Mouse (Mus musculus) embryonic facial prominence, embryonic 10.5 days (tissue): ENCODE data around the gene Irf5. TPM values are rescaled to one million over a fixed set of nuclear protein-coding genes. Genes with fewer than 3 reads are reported as not detected.

Experiments
- DNase-seq: peaks from one replicate; pipeline ENCODE4 v3.0.0-alpha.2; 2017; ENCODE audit warnings: low spot score
- H3K27ac ChIP-seq: fragments of 300-500 bp; sonication (generic); replicated peaks from 2 replicates; pipeline ENCODE4 v1.5.1; 2016; ENCODE audit warnings: mild to moderate bottlenecking
- H3K27me3 ChIP-seq: fragments of 300-500 bp; sonication (generic); replicated peaks from 2 replicates; pipeline ENCODE4 v1.6.1; 2016; ENCODE audit warnings: low read depth, mild to moderate bottlenecking; ENCODE audit not compliant: poor library complexity, severe bottlenecking
- H3K36me3 ChIP-seq: fragments of 300-500 bp; sonication (generic); replicated peaks from 2 replicates; pipeline ENCODE4 v1.6.1; 2016; ENCODE audit warnings: mild to moderate bottlenecking, moderate library complexity
- H3K4me1 ChIP-seq: fragments of 300-500 bp; sonication (generic); 2 replicates; pipeline ENCODE4 v1.6.1; 2016
- H3K4me3 ChIP-seq: fragments of 300-500 bp; sonication (generic); 2 replicates; pipeline ENCODE4 v1.5.1; 2016; ENCODE audit warnings: mild to moderate bottlenecking, moderate library complexity
- H3K9me3 ChIP-seq: fragments of 300-500 bp; sonication (generic); 2 replicates; pipeline ENCODE4 v1.6.1; 2016; ENCODE audit warnings: mild to moderate bottlenecking
- WGBS: fragments of 180-500 bp; shearing (Covaris S2); methylation state at CpG from one replicate; pipeline ENCODE4 v1.1.7; 2016; 5-methylcytosine and 5-hydroxymethylcytosine counted together
- polyA plus RNA-seq: library from polyadenylated mRNA; unstranded; fragments of >200 nt; fragmentation: Nextera tagmentation; extraction: Ambion mirVana; gene quantifications from 2 replicates; pipeline ENCODE4 v1.2.1, GENCODE M21; 2016

The Irf5 gene
- polyA plus RNA-seq, 1 experiment from 2014 or later: 2.3 TPM

DNA sequence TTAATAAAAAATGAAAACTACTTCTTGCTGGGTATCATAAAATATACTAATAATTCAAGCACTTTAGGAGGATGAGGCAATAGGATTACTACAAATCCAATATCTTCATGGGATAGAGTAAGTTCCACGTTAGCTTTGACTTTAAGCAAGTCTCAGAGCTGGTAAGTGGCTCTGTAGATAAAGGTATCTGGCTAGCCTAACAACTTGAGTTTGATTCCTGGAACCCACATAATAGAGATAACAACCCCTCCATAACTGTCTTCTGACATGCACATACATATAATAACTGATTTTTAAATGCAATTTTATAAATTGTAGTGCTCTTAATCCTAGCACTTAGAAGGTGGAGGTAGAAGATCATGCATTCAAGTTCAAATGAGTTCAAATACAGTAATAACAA, 54.3 kb downstream of the Irf5 start:
- peaks cover 98% of the 10 kb centered on the region for H3K36me3 ChIP-seq
- no peak for DNase-seq
- no peaks in the 10 kb centered on the region for H3K4me1 ChIP-seq

DNA sequence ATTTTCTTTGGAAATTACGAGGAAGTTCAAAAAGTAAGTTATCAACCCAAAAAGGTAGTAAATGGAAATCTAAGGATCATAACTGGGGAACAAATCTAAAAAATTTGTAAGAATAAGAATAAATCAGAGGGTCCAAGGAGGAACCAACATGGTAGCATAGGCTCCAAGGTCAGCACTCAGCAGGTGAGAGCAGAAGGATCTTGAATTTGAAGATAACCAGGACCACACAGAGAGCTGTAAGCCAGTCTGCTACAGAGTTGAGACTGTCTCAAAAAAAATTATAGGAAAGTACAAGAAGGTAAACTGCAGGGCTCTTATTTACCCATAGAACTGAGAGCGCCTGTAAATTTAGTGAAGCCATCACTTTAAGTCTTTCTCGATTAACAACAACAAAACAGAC, 54.8 kb downstream of the Irf5 start:
- H3K9me3 ChIP-seq: peaks cover 5% of the 10 kb centered on the region; the same call in 1 of the 2 replicates
- H3K27ac ChIP-seq: no peak overlapping the region
- WGBS: 95% methylated on average over 3 of the region's 3 CpGs
- H3K4me3 ChIP-seq: no peak overlapping the region
- H3K27me3 ChIP-seq: no peaks in the 10 kb centered on the region
- peaks cover 98% of the 10 kb centered on the region for H3K36me3 ChIP-seq
- DNase-seq: no peak
- no peaks in the 10 kb centered on the region for H3K4me1 ChIP-seq

More for the DNA sequence above, 54.3 kb downstream of the Irf5 start:
- Histone ChIP-seq H3K4me3 (no peak overlapping the region), H3K27me3 (no peaks in the 10 kb centered on the region), H3K27ac (no peak overlapping the region), H3K9me3 (peaks cover 5% of the 10 kb centered on the region; the same call in 1 of the 2 replicates)
- 91% methylated on average over 1 of the region's 1 CpGs for WGBS

Other genes starting within 250 kb of the Irf5 start
- 0.25 and 0.34 TPM in 2 replicates for gene Fam71f2, start 247.0 kb upstream of the Irf5 start, polyA plus RNA-seq
- gene Fam71f1, start 207.5 kb upstream of the Irf5 start, polyA plus RNA-seq: not detected in 2 replicates
- gene Calu, start 178.6 kb upstream of the Irf5 start, polyA plus RNA-seq: 228 and 237 TPM in 2 replicates
- 0.25 and 0.40 TPM in 2 replicates for gene Opn1sw, start 138.2 kb upstream of the Irf5 start, polyA plus RNA-seq
- gene Ccdc136, start 130.3 kb upstream of the Irf5 start, polyA plus RNA-seq: 18.6 and 23.1 TPM in 2 replicates
- 4.0 and 4.5 TPM in 2 replicates for gene Flnc, start 93.4 kb upstream of the Irf5 start, polyA plus RNA-seq
- gene Atp6v1f, start 58.9 kb upstream of the Irf5 start, polyA plus RNA-seq: 206 and 207 TPM in 2 replicates
- 0.28 TPM in 1 of 2 replicates, not detected in the other for gene Atp6v1fnb, start 55.2 kb upstream of the Irf5 start, polyA plus RNA-seq
- 18.5 and 21.2 TPM in 2 replicates for gene Kcp, start 18.7 kb upstream of the Irf5 start, polyA plus RNA-seq
- gene Tnpo3, start 83.3 kb downstream of the Irf5 start, polyA plus RNA-seq: 124 and 125 TPM in 2 replicates
- gene Tspan33, start 167.6 kb downstream of the Irf5 start, polyA plus RNA-seq: 6.0 and 7.4 TPM in 2 replicates
- gene Smo, start 208.9 kb downstream of the Irf5 start, polyA plus RNA-seq: 56.8 and 60.9 TPM in 2 replicates
- gene Ahcyl2, start 241.4 kb downstream of the Irf5 start, polyA plus RNA-seq: 12.0 and 14.9 TPM in 2 replicates